In the genomic region with DNA sequence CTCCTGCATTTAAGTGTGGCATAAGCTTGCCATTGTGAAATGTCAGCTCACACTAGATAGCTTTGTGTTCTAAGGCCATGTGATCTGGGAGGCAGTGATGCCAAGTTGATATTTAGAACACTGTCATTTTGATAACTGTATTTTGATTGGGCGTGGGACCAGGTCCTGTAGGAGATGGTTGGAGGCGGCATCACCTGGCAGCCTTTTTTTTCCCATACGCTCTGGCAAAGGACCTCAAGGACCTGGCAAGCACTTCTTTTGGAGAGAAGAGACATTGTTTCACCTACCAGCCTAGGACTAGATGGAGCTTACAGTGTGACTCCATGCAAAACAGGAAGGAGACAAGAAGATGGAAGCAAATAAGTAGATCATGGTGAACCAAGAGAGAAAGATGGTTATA, we compare ENCODE assay signal across 11 mouse cellular contexts.
"Had no signal": no experiment of that assay in that cellular context is flagged by ENCODE, and none has a peak within 500 bp of the region (broad histone marks: within the 10 kb centered on the region; RNA-seq: fewer than 3 reads in every experiment).

No protein-coding gene starts in this region.

- ATAC-seq: midbrain, embryonic 16.5 days had no signal

- DNase-seq: lung, adult 18-20 months; lung, embryonic 14.5 days; lung, postnatal 10 days; midbrain, embryonic 14.5 days; right cerebral cortex, postnatal 25 days; right cerebral cortex, postnatal 4 days; spleen, adult 18-20 months; thymus, adult 18-20 months; thymus, postnatal 14 days; thymus, postnatal 36 days had no signal
